Mouse (Mus musculus): Measurements from ENCODE around the gene Ring1. TPM values are rescaled to one million over a fixed set of nuclear protein-coding genes. Genes with fewer than 3 reads are reported as not detected.
"Not testable (repeated sequence)": the region's sequence is repeated elsewhere in the genome, so short reads cannot be mapped to it uniquely, and the experiment has no call there.

Gene Ring1
- polyA plus RNA-seq, 1 experiment from 2014 or later, result 12.0 TPM

DNA sequence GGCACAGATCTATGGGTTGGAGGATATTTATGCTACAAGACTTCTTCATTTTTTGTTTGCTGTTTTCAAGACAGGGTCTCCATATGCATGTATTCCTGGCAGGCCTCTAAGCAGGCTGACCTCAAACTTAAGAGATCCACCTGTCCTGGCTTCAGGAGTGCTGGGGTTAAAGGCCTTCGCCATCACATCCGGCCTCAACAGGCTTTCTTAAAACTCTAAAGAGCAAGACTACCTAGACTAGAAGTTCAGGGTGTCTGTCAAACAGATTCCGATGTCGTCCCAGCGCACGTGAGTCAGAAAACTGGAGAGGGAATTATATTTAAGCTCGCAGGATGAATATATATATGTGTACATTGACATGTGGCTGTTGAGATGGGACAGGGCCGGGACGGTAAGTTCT, 802 bp downstream of the Ring1 start:
- H3K4me3 ChIP-seq (ENCODE audit: inconsistent target), result peak overlapping the region; percentile 51
- 74% methylated on average over 9 of the region's 9 CpGs for WGBS (ENCODE audit: missing documents)
- H3K79me2 ChIP-seq (ENCODE audit: inconsistent target), result peaks cover 2% of the 10 kb centered on the region; the same call in 1 of the 2 replicates
- peaks cover 23% of the 10 kb centered on the region for H3K36me3 ChIP-seq (ENCODE audit: inconsistent target)
- no peak overlapping the region for H3K27ac ChIP-seq

DNA sequence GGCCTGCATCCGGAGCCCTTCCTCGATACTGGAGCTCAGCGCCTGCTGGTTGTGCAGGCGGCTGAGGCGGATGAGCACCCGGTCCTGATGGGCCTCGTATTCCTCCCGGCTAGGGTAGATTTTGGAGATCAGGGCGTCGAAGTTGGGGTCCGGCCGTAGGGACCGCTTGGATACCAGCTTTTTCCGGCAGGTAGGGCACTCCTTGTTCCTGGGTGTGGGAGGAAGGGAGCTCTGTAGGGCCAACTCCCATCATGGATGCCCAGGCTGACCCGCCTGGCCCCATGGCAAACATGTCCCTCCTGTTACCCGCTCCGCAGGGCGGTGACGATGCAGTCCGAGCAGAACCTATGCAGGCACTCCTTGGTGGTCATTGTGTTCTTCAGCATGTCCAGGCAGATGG, 1.5 kb downstream of the Ring1 start:
- Histone ChIP-seq H3K4me3 (ENCODE audit: inconsistent target) (no peak overlapping the region), H3K27ac (no peak overlapping the region), H3K79me2 (ENCODE audit: inconsistent target) (no peaks in the 10 kb centered on the region), H3K36me3 (ENCODE audit: inconsistent target) (peaks cover 19% of the 10 kb centered on the region; the same call in 1 of the 2 replicates)
- 95% methylated on average over 20 of the region's 20 CpGs for WGBS (ENCODE audit: missing documents)

DNA sequence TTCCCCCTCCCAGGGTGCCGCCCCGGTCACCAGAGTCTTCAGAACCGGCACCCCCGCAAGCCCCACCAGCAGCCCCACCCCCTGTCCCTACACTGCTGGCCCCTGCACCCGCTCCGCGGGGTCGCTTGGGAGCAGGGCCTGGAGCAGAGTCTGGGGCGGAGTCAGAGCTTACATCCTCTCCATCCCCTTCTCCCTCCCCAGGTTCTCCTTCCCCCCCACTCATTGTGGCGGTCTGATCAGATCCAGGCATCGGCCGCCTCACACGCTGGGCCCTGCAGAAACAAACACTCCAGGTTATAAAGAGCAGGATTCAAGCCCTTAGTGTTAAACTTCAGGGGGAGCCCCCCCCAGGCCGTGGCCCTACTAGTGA, 2.1 kb downstream of the Ring1 start:
- H3K79me2 ChIP-seq (ENCODE audit: inconsistent target), result no peaks in the 10 kb centered on the region
- H3K4me3 ChIP-seq (ENCODE audit: inconsistent target), result no peak overlapping the region
- H3K27ac ChIP-seq, result no peak overlapping the region
- WGBS (ENCODE audit: missing documents), result 99% methylated on average over 10 of the region's 14 CpGs
- H3K36me3 ChIP-seq (ENCODE audit: inconsistent target), result peaks cover 19% of the 10 kb centered on the region; the same call in 1 of the 2 replicates

GRCm38 (mm10) chr17:34021539-34022413, 2.7 kb downstream of the Ring1 start:
- H3K36me3 ChIP-seq (ENCODE audit: inconsistent target), result peaks cover 19% of the 10 kb centered on the region; the same call in 1 of the 2 replicates
- WGBS (ENCODE audit: missing documents), result 97% methylated on average over 22 of the region's 23 CpGs
- H3K27ac ChIP-seq, result no peak overlapping the region
- H3K79me2 ChIP-seq (ENCODE audit: inconsistent target), result no peaks in the 10 kb centered on the region
- H3K4me3 ChIP-seq (ENCODE audit: inconsistent target), result no peak overlapping the region

GRCm38 (mm10) chr17:34013436-34013835, 11.0 kb downstream of the Ring1 start:
- Histone ChIP-seq H3K27ac (no peak overlapping the region), H3K4me3 (ENCODE audit: inconsistent target) (no peak overlapping the region), H3K36me3 (ENCODE audit: inconsistent target) (no peaks in the 10 kb centered on the region), H3K79me2 (ENCODE audit: inconsistent target) (no peaks in the 10 kb centered on the region)
- WGBS (ENCODE audit: missing documents), result 97% methylated on average over 7 of the region's 8 CpGs

GRCm38 (mm10) chr17:34010156-34010555, 14.3 kb downstream of the Ring1 start:
- H3K79me2 ChIP-seq (ENCODE audit: inconsistent target), result no peaks in the 10 kb centered on the region
- 83% methylated on average over 4 of the region's 5 CpGs for WGBS (ENCODE audit: missing documents)

GRCm38 (mm10) chr17:34006570-34006969, 17.9 kb downstream of the Ring1 start:
- H3K36me3 ChIP-seq (ENCODE audit: inconsistent target), result no peaks in the 10 kb centered on the region
- no peaks in the 10 kb centered on the region for H3K79me2 ChIP-seq (ENCODE audit: inconsistent target)
- 85% methylated on average over 2 of the region's 2 CpGs for WGBS (ENCODE audit: missing documents)
- H3K4me3 ChIP-seq (ENCODE audit: inconsistent target), result no peak overlapping the region
- no peak overlapping the region for H3K27ac ChIP-seq

More at GRCm38 (mm10) chr17:34010156-34010555, 14.3 kb downstream of the Ring1 start:
- Histone ChIP-seq H3K36me3 (ENCODE audit: inconsistent target) (no peaks in the 10 kb centered on the region), H3K27ac (no peak overlapping the region), H3K4me3 (ENCODE audit: inconsistent target) (no peak overlapping the region)

DNA sequence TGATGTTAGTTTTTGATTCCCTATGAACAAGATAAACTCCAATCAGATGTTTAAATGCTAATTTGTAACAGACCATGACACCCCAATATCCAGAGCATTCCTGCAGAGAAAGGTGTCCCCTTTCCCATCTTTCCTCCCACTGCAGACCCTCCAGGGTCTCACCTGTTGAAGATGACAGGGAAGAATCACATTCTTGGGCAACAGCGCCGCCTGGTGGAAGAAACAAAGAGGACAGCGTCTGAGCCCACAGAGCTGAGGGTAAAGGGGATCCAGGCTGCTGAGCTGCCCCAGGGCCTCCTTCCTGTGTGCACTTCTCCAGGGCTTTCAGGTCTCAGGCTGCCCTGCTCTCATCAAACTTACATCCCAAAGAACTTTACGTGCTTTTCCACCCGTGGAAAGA, 21.1 kb downstream of the Ring1 start:
- H3K79me2 ChIP-seq (ENCODE audit: inconsistent target), result peaks cover 14% of the 10 kb centered on the region; the same call in 1 of the 2 replicates
- H3K4me3 ChIP-seq (ENCODE audit: inconsistent target), result no peak overlapping the region
- no peak overlapping the region for H3K27ac ChIP-seq
- 0% methylated on average over 4 of the region's 5 CpGs for WGBS (ENCODE audit: missing documents)
- H3K36me3 ChIP-seq (ENCODE audit: inconsistent target), result no peaks in the 10 kb centered on the region

DNA sequence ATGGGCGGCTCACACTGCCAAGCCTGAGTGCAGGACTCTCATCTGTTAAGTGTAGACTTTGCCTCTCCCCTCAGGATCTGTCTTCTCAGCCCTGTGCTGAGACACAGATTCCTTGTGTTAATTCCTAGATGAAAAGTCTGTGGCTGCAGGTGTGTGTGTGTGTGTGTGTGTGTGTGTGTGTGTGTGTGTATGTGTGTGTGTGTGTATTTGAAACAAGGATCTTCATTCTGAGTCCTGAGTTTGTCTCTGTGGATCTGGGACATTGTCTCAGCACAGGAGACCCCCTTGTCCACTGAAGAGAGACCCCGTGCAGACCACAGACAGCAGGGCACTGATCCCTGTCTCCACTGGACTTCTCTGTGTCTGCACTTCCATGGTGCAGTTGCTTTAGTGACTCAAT, 23.7 kb downstream of the Ring1 start:
- peak overlapping the region; percentile 78 for H3K27ac ChIP-seq
- 25% methylated on average over 2 of the region's 2 CpGs for WGBS (ENCODE audit: missing documents)
- H3K79me2 ChIP-seq (ENCODE audit: inconsistent target), result peaks cover 24% of the 10 kb centered on the region; the same call in 1 of the 2 replicates
- H3K4me3 ChIP-seq (ENCODE audit: inconsistent target), result peak overlapping the region; percentile 70
- peaks cover 25% of the 10 kb centered on the region; the same call in 1 of the 2 replicates for H3K36me3 ChIP-seq (ENCODE audit: inconsistent target)

DNA sequence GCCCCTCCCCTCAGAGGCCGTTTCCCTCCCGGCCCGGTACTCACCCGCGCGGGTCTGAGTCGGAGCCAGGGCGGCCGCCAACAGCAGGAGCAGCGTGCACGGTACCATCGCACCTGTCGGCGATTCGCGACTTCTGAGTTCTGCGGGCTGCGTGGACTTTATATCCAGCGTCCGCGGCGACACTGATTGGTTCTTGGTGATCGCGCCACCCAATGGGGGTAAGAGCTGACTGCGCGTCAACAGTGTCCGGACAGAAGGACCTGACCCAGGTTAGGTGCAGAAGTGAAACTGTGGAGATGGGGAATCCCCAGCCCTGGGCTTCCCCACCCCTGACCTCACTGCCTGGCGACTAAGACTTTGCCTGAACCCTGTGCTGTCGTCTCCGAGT, 24.3 kb downstream of the Ring1 start, which contains the start of gene H2-K1:
TSS of gene H2-K1 (minus strand) at position 198 of the 388 bp plus-strand sequence.
- peak within 1 kb of the TSS; percentile 78 for H3K27ac ChIP-seq
- WGBS (ENCODE audit: missing documents), result 0% methylated on average over 30 of the region's 30 CpGs
- peak within 1 kb of the TSS; percentile 70 for H3K4me3 ChIP-seq (ENCODE audit: inconsistent target)
- peaks cover 27% of the 10 kb centered on the region; the same call in 1 of the 2 replicates for H3K36me3 ChIP-seq (ENCODE audit: inconsistent target)
- H3K79me2 ChIP-seq (ENCODE audit: inconsistent target), result peaks cover 24% of the 10 kb centered on the region; the same call in 1 of the 2 replicates

GRCm38 (mm10) chr17:33999341-34000149, 24.9 kb downstream of the Ring1 start:
- H3K27ac ChIP-seq, result peak overlapping the region; percentile 73
- peaks cover 24% of the 10 kb centered on the region; the same call in 1 of the 2 replicates for H3K79me2 ChIP-seq (ENCODE audit: inconsistent target)
- peak overlapping the region; percentile 70 for H3K4me3 ChIP-seq (ENCODE audit: inconsistent target)
- under 1% methylated on average over 69 of the region's 87 CpGs for WGBS (ENCODE audit: missing documents)
- peaks cover 27% of the 10 kb centered on the region; the same call in 1 of the 2 replicates for H3K36me3 ChIP-seq (ENCODE audit: inconsistent target)

- H3K27ac ChIP-seq, result not testable (repeated sequence)
- H3K79me2 ChIP-seq (ENCODE audit: inconsistent target), result peaks cover 24% of the 10 kb centered on the region; the same call in 1 of the 2 replicates
- H3K36me3 ChIP-seq (ENCODE audit: inconsistent target), result peaks cover 27% of the 10 kb centered on the region; the same call in 1 of the 2 replicates
- H3K4me3 ChIP-seq (ENCODE audit: inconsistent target), result peak overlapping the region; percentile 70
- 22% methylated on average over 4 of the region's 5 CpGs for WGBS (ENCODE audit: missing documents)
These were observed 25.8 kb downstream of the Ring1 start for GRCm38 (mm10) chr17:33998697-33999096.

GRCm38 (mm10) chr17:33997025-33997424, 27.5 kb downstream of the Ring1 start:
- Histone ChIP-seq H3K79me2 (ENCODE audit: inconsistent target) (peaks cover 24% of the 10 kb centered on the region; the same call in 1 of the 2 replicates), H3K36me3 (ENCODE audit: inconsistent target) (peaks cover 27% of the 10 kb centered on the region; the same call in 1 of the 2 replicates)
- not testable (repeated sequence) for H3K4me3 ChIP-seq (ENCODE audit: inconsistent target); H3K27ac ChIP-seq
- WGBS (ENCODE audit: missing documents), result 96% methylated on average over 2 of the region's 2 CpGs

DNA sequence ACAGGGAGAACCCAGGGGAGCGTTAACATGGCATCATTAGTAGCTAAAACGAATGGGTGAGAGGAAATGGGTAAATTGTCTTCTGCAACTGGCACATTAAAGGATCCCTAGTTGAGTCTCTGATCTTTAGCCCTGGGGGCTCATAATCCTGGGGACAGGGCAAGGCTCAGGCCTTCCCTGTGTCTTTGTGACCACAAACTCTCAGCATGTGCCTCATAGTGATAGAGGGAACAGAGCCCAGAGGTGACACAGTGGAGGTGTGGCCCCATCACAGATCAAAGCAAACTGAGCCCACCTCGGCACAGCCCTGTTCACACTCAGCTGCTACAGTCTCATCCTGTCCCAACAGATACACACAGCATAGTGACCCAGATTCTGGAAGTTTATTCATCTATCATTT, 28.8 kb downstream of the Ring1 start:
- peaks cover 24% of the 10 kb centered on the region; the same call in 1 of the 2 replicates for H3K79me2 ChIP-seq (ENCODE audit: inconsistent target)
- 82% methylated on average over 3 of the region's 3 CpGs for WGBS (ENCODE audit: missing documents)
- no peak overlapping the region for H3K4me3 ChIP-seq (ENCODE audit: inconsistent target)
- H3K36me3 ChIP-seq (ENCODE audit: inconsistent target), result peaks cover 27% of the 10 kb centered on the region; the same call in 1 of the 2 replicates
- H3K27ac ChIP-seq, result no peak overlapping the region
